Mouse (Mus musculus): Measurements from ENCODE around the gene Cers6. TPM values are rescaled to one million over a fixed set of nuclear protein-coding genes. Genes with fewer than 3 reads are reported as not detected.

Gene Cers6
- total RNA-seq, 2 experiments from 2014 or later, result 0.79 to 1.1 TPM

GRCm38 (mm10) chr2:69096821-69097220, 235.6 kb downstream of the Cers6 start:
- no peak for ATAC-seq (replicated peaks; ENCODE audit: low FRiP score, low TSS enrichment, poor library complexity, severe bottlenecking)

- ATAC-seq (replicated peaks; ENCODE audit: low FRiP score, low TSS enrichment, poor library complexity, severe bottlenecking), result no peak
Observed at GRCm38 (mm10) chr2:69097526-69097925, 236.3 kb downstream of the Cers6 start.

GRCm38 (mm10) chr2:69098701-69099100, 237.5 kb downstream of the Cers6 start:
- ATAC-seq (replicated peaks; ENCODE audit: low FRiP score, low TSS enrichment, poor library complexity, severe bottlenecking), result no peak

GRCm38 (mm10) chr2:69099147-69099546, 237.9 kb downstream of the Cers6 start:
- no peak for ATAC-seq (replicated peaks; ENCODE audit: low FRiP score, low TSS enrichment, poor library complexity, severe bottlenecking)

- ATAC-seq (replicated peaks; ENCODE audit: low FRiP score, low TSS enrichment, poor library complexity, severe bottlenecking), result peak; percentile 52; the same call in 1 of the 2 replicates
Observed at GRCm38 (mm10) chr2:69100706-69101105, 239.5 kb downstream of the Cers6 start.

- ATAC-seq (replicated peaks; ENCODE audit: low FRiP score, low TSS enrichment, poor library complexity, severe bottlenecking), result no peak
Observed at GRCm38 (mm10) chr2:69103526-69103925, 242.3 kb downstream of the Cers6 start.

GRCm38 (mm10) chr2:69104511-69105145, 243.4 kb downstream of the Cers6 start:
- ATAC-seq (replicated peaks; ENCODE audit: low FRiP score, low TSS enrichment, poor library complexity, severe bottlenecking), result no peak

- no peak for ATAC-seq (replicated peaks; ENCODE audit: low FRiP score, low TSS enrichment, poor library complexity, severe bottlenecking)
Observed at GRCm38 (mm10) chr2:69109246-69109645, 248.0 kb downstream of the Cers6 start.

- no peak for ATAC-seq (replicated peaks; ENCODE audit: low FRiP score, low TSS enrichment, poor library complexity, severe bottlenecking)
Observed at GRCm38 (mm10) chr2:69109710-69110109, 248.5 kb downstream of the Cers6 start.

GRCm38 (mm10) chr2:69112609-69113008, 251.4 kb downstream of the Cers6 start:
- ATAC-seq (replicated peaks; ENCODE audit: low FRiP score, low TSS enrichment, poor library complexity, severe bottlenecking), result no peak

- no peak for ATAC-seq (replicated peaks; ENCODE audit: low FRiP score, low TSS enrichment, poor library complexity, severe bottlenecking)
Observed at GRCm38 (mm10) chr2:69113829-69114547, 252.7 kb downstream of the Cers6 start.

- ATAC-seq (replicated peaks; ENCODE audit: low FRiP score, low TSS enrichment, poor library complexity, severe bottlenecking), result no peak
Observed at GRCm38 (mm10) chr2:69115921-69116320, 254.7 kb downstream of the Cers6 start.

- no peak for ATAC-seq (replicated peaks; ENCODE audit: low FRiP score, low TSS enrichment, poor library complexity, severe bottlenecking)
Observed at GRCm38 (mm10) chr2:69116767-69117166, 255.5 kb downstream of the Cers6 start.

- ATAC-seq (replicated peaks; ENCODE audit: low FRiP score, low TSS enrichment, poor library complexity, severe bottlenecking), result no peak
Observed at GRCm38 (mm10) chr2:69118994-69119393, 257.8 kb downstream of the Cers6 start.

- ATAC-seq (replicated peaks; ENCODE audit: low FRiP score, low TSS enrichment, poor library complexity, severe bottlenecking), result no peak
Observed at GRCm38 (mm10) chr2:69119718-69120117, 258.5 kb downstream of the Cers6 start.

- no peak for ATAC-seq (replicated peaks; ENCODE audit: low FRiP score, low TSS enrichment, poor library complexity, severe bottlenecking)
Observed at GRCm38 (mm10) chr2:69121681-69122080, 260.4 kb downstream of the Cers6 start.

- no peak for ATAC-seq (replicated peaks; ENCODE audit: low FRiP score, low TSS enrichment, poor library complexity, severe bottlenecking)
Observed at GRCm38 (mm10) chr2:69125425-69125824, 264.2 kb downstream of the Cers6 start.

- ATAC-seq (replicated peaks; ENCODE audit: low FRiP score, low TSS enrichment, poor library complexity, severe bottlenecking), result no peak
Observed at GRCm38 (mm10) chr2:69128321-69128720, 267.1 kb downstream of the Cers6 start.

GRCm38 (mm10) chr2:69128921-69129395, 267.7 kb downstream of the Cers6 start:
- ATAC-seq (replicated peaks; ENCODE audit: low FRiP score, low TSS enrichment, poor library complexity, severe bottlenecking), result peak; percentile 47; the same call in 1 of the 2 replicates

- ATAC-seq (replicated peaks; ENCODE audit: low FRiP score, low TSS enrichment, poor library complexity, severe bottlenecking), result no peak
Observed at GRCm38 (mm10) chr2:69129425-69130210, 268.4 kb downstream of the Cers6 start.
